Mouse (Mus musculus): Measurements from ENCODE around the gene Mmp11. TPM values are rescaled to one million over a fixed set of nuclear protein-coding genes. Genes with fewer than 3 reads are reported as not detected.

Mmp11 gene
- polyA plus RNA-seq, 1 experiment from 2014 or later: 16.6 TPM

DNA sequence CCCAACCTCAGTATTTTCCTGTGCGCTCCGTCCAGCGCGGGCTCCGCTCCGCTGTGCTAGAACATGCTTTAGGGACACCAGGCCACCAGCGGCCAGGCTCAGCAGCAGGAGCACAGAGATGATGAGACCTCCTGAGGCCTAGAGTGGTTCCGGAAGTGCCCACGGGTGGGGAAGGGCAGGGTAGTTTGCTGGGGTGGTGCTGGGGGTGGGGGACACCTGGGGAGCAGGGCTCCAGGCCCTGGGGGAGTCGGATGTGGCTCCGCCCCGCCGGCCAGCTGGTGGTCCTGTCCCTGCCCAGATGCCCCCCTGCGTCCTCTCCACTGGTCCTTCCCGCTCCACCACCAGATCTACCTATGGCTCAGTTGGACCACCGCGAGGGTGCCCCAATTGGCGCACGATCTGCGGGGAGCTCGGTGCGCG is 14.5 kb upstream of the Mmp11 start:
- WGBS: 5% methylated on average over 23 of the region's 23 CpGs
- H3K27me3 ChIP-seq (replicated peaks; ENCODE audit: control insufficient read depth, insufficient read depth, low read length): peaks cover 10% of the 10 kb centered on the region
- DNase-seq (ENCODE audit: low spot score): no peak
- no peaks in the 10 kb centered on the region for H3K36me3 ChIP-seq (ENCODE audit: control insufficient read depth, insufficient read depth, low read length)
- peak overlapping the region; percentile 41; the same call in 1 of the 2 replicates for H3K9ac ChIP-seq (ENCODE audit: low read depth, low read length)
- H3K4me2 ChIP-seq: peak overlapping the region; percentile 81
- no peaks in the 10 kb centered on the region for H3K9me3 ChIP-seq (ENCODE audit: control insufficient read depth, low read length)
- peak overlapping the region; percentile 53 for H3K4me3 ChIP-seq (ENCODE audit: low read depth, low read length)
- H3K27ac ChIP-seq (ENCODE audit: low read depth, low read length): no peak overlapping the region
- ATAC-seq (replicated peaks; ENCODE audit: low FRiP score): peak; percentile 36
- H3K4me1 ChIP-seq (replicated peaks; ENCODE audit: control insufficient read depth, insufficient read depth, low read length): peaks cover 9% of the 10 kb centered on the region; the same call in 1 of the 2 replicates

DNA sequence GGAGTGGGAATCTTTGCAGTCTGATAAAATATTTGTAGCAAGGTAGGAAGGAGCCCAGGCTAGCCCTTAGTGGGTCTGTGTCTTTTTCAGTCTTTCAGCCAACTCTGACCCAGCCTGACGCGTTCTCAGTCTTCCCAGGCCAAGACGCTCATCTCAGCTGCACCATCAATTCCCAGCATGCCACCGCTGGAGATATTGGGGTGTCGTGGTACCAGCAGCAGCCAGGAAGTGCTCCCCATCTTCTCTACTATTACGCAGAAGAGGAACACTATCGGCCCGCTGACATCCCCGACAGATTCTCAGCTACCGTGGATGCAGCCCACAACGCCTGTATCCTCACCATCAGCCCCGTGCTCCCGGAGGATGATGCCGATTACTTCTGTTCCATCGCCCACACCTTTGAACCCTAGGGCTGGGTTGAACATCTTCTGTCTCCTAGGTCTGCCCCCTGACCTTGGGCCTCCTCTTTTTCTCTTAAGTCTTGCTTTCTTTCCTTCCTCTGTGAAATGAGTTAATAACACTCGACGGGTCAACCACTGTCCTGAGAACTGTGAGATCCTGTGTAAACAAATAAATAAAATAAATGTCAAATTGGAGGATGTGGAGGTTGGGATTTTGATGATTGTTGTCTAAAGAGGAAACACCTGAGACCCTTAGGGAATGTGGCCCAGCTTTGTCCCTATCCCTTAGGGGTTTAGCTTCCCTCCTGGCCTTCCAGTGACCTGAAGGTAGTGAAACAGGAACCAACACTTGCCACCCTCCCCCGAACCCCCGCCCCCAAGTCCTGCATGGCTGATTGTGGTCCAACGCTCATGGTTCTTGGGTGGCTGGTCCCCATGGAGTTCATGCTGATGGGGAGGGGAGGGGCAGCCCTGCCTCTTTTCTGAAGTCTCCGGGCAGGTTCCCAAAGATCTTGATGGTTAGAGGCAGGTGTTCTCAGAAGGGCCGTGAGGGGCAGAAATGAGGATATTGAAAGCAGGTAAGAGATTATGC is 13.1 kb upstream of the Mmp11 start:
- Histone ChIP-seq H3K27ac (ENCODE audit: low read depth, low read length) (no peak overlapping the region), H3K9me3 (ENCODE audit: control insufficient read depth, low read length) (no peaks in the 10 kb centered on the region), H3K27me3 (replicated peaks; ENCODE audit: control insufficient read depth, insufficient read depth, low read length) (peaks cover 10% of the 10 kb centered on the region), H3K4me2 (no peak overlapping the region), H3K36me3 (ENCODE audit: control insufficient read depth, insufficient read depth, low read length) (no peaks in the 10 kb centered on the region), H3K9ac (ENCODE audit: low read depth, low read length) (no peak overlapping the region), H3K4me3 (ENCODE audit: low read depth, low read length) (no peak overlapping the region), H3K4me1 (replicated peaks; ENCODE audit: control insufficient read depth, insufficient read depth, low read length) (peaks cover 8% of the 10 kb centered on the region; the same call in 1 of the 2 replicates)
- ATAC-seq (replicated peaks; ENCODE audit: low FRiP score) (no peak), DNase-seq (ENCODE audit: low spot score) (no peak)
- 76% methylated on average over 22 of the region's 22 CpGs for WGBS

DNA sequence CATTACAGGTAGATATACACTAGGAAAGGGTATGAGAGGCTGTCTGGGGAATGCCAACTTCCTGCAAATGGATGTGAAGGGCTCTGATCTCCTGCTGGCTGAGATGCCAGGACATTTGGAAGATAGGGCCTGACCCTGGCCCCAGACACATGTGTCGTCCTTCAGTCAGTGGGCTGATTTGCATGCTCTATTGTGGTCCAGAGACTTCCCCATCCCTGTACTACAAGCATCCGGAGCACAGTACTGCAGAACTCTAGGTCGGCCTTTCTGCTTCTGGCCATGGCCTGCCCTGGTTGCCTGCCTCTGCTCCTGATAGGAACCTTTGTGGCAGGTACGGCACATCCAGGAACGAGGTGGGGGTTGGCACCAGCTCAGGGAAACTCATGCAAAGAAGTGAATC is 11.8 kb upstream of the Mmp11 start:
- 66% methylated on average over 5 of the region's 5 CpGs for WGBS
- no peak overlapping the region for H3K4me2 ChIP-seq

DNA sequence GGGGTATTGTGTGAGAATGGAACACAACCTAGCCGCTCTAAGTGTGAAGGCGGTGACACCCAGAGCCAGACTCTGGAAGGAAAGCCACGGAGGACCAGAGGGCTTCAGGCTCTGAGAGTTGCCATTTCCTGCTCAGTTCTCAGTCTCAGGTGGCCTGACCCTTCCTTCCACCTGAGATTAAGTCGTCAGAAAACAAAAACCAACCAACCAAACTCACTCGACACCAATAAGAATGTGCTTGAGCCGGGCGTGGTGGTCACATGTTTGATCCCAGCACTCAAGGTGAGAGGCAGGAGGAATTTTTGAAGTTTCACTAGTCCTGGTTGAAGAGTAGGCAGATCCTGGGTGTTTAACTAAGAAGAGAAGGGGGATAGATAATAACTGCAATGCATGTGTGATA is 9.6 kb upstream of the Mmp11 start:
- Histone ChIP-seq H3K27ac (ENCODE audit: low read depth, low read length) (no peak overlapping the region), H3K4me1 (replicated peaks; ENCODE audit: control insufficient read depth, insufficient read depth, low read length) (0 out of 2 replicates have a peak, but pooled peaks cover 3% of the 10 kb centered on the region), H3K9me3 (ENCODE audit: control insufficient read depth, low read length) (no peaks in the 10 kb centered on the region), H3K4me3 (ENCODE audit: low read depth, low read length) (no peak overlapping the region), H3K36me3 (ENCODE audit: control insufficient read depth, insufficient read depth, low read length) (no peaks in the 10 kb centered on the region), H3K9ac (ENCODE audit: low read depth, low read length) (no peak overlapping the region), H3K4me2 (no peak overlapping the region), H3K27me3 (replicated peaks; ENCODE audit: control insufficient read depth, insufficient read depth, low read length) (peaks cover 8% of the 10 kb centered on the region)
- DNase-seq (ENCODE audit: low spot score): no peak
- 74% methylated on average over 7 of the region's 7 CpGs for WGBS
- no peak for ATAC-seq (replicated peaks; ENCODE audit: low FRiP score)

More for the DNA sequence above, 11.8 kb upstream of the Mmp11 start:
- no peak overlapping the region for H3K4me3 ChIP-seq (ENCODE audit: low read depth, low read length)
- no peak for DNase-seq (ENCODE audit: low spot score)
- no peak overlapping the region for H3K27ac ChIP-seq (ENCODE audit: low read depth, low read length)
- no peak overlapping the region for H3K9ac ChIP-seq (ENCODE audit: low read depth, low read length)
- H3K36me3 ChIP-seq (ENCODE audit: control insufficient read depth, insufficient read depth, low read length): no peaks in the 10 kb centered on the region
- no peak for ATAC-seq (replicated peaks; ENCODE audit: low FRiP score)
- H3K27me3 ChIP-seq (replicated peaks; ENCODE audit: control insufficient read depth, insufficient read depth, low read length): peaks cover 10% of the 10 kb centered on the region
- H3K4me1 ChIP-seq (replicated peaks; ENCODE audit: control insufficient read depth, insufficient read depth, low read length): 0 out of 2 replicates have a peak, but pooled peaks cover 5% of the 10 kb centered on the region
- H3K9me3 ChIP-seq (ENCODE audit: control insufficient read depth, low read length): no peaks in the 10 kb centered on the region

DNA sequence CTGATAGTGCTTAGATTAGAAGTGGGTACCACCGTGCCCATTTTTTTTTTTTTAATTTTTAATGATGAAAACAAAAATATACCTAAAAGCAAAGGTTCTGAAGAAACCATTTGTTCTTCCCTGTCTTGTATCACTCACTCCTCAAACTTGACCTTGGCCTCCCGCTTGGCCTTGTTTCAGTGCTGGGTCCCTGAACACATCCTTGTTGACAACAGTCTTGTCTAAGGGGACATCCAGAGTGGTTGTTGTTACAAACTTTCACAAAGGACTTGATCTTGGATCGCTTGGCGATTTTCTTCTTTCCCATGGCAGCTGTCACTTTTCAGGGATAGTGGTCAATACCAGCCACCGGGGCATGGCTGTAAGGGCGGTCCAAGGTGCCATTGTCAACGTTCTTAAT is 8.9 kb upstream of the Mmp11 start:
- DNase-seq (ENCODE audit: low spot score) (no peak), ATAC-seq (replicated peaks; ENCODE audit: low FRiP score) (no peak)
- WGBS: 92% methylated on average over 7 of the region's 7 CpGs
- peaks cover 4% of the 10 kb centered on the region; the same call in 1 of the 2 replicates for H3K4me1 ChIP-seq (replicated peaks; ENCODE audit: control insufficient read depth, insufficient read depth, low read length)
- H3K9me3 ChIP-seq (ENCODE audit: control insufficient read depth, low read length): no peaks in the 10 kb centered on the region
- no peak overlapping the region for H3K27ac ChIP-seq (ENCODE audit: low read depth, low read length)
- H3K36me3 ChIP-seq (ENCODE audit: control insufficient read depth, insufficient read depth, low read length): no peaks in the 10 kb centered on the region
- H3K4me3 ChIP-seq (ENCODE audit: low read depth, low read length): no peak overlapping the region
- H3K9ac ChIP-seq (ENCODE audit: low read depth, low read length): no peak overlapping the region
- H3K27me3 ChIP-seq (replicated peaks; ENCODE audit: control insufficient read depth, insufficient read depth, low read length): peaks cover 5% of the 10 kb centered on the region; the same call in 1 of the 2 replicates
- H3K4me2 ChIP-seq: no peak overlapping the region

DNA sequence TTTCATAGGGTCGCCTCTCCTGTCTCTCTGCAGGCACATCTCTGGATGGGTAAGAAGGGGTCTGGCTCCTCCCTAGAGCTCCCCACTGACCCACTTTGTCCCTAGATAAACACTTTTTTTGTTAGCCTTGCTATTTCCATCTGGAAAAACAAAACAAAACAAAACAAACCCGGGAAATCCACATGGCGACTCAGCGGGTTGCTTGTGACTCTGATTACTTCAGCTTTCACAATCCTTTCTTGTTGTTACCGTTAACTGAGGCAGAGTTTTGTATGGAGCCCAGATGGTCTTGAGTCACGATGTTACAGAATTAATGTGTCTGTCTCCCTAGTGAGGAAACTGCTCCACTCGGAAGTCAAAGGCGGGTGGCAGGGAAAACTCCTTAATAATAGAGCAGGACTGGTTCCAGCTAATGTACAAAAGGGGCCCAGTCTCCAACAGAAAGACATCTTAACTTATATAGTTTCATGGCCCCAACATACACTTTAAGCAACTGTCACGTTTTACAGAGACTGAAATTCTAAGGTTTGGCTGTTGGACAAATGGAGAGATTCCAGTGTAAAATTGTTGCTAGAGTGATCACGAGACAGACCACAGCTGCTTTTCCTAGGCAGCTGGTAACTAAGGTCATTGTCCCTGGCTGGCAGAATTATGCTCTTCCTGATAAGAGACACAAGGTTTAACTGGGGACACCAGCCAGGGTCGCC is 7.9 kb upstream of the Mmp11 start:
- DNase-seq (ENCODE audit: low spot score) (no peak), ATAC-seq (replicated peaks; ENCODE audit: low FRiP score) (no peak)
- Histone ChIP-seq H3K4me2 (no peak overlapping the region), H3K27me3 (replicated peaks; ENCODE audit: control insufficient read depth, insufficient read depth, low read length) (no peaks in the 10 kb centered on the region; the same call in 1 of the 2 replicates), H3K27ac (ENCODE audit: low read depth, low read length) (no peak overlapping the region), H3K4me1 (replicated peaks; ENCODE audit: control insufficient read depth, insufficient read depth, low read length) (peaks cover 14% of the 10 kb centered on the region), H3K9me3 (ENCODE audit: control insufficient read depth, low read length) (no peaks in the 10 kb centered on the region), H3K36me3 (ENCODE audit: control insufficient read depth, insufficient read depth, low read length) (no peaks in the 10 kb centered on the region), H3K4me3 (ENCODE audit: low read depth, low read length) (no peak overlapping the region), H3K9ac (ENCODE audit: low read depth, low read length) (no peak overlapping the region)
- WGBS: 56% methylated on average over 11 of the region's 11 CpGs

DNA sequence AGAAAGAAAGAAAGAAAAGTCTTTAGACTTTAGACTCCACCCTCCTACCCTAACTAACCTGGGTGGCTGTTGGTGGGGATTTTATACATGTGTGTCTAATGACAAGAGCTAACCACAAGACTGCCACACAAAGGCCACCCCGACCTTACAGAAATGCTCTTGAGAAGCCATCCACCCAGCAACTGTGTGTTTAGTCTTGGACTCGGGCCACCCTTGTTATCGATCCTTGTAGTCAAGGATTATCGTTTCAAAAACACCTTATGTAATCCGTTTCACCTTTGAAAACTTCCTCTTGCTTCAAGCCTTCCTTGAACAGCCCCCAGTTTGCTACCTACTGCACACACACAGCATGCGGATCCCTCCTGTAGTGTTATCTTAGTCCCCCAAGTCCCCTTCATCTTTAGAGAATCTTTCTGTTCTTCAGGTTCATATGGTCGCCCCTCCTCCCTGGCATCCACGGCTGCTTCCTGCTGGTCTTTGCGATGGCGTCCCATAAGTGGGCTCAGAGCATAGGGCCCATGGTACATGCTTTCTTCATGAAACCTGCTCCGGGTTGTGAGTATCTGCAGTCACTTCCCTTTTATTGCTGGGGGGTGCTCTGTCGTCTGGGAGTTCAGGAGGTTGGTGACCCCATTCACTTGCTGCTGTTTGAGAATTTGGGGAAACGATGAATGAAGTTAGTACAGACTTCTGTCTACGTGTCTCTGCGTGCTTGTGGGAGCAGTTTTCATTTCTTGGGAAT is 6.6 kb upstream of the Mmp11 start, which contains the start of gene Vpreb3:
TSS of gene Vpreb3 (plus strand) at position 322 of the 742 bp plus-strand sequence.
- DNase-seq (ENCODE audit: low spot score): no peak
- no peaks in the 10 kb centered on the region for H3K9me3 ChIP-seq (ENCODE audit: control insufficient read depth, low read length)
- WGBS: 71% methylated on average over 15 of the region's 15 CpGs
- H3K36me3 ChIP-seq (ENCODE audit: control insufficient read depth, insufficient read depth, low read length): no peaks in the 10 kb centered on the region
- no peak within 1 kb of the TSS for H3K9ac ChIP-seq (ENCODE audit: low read depth, low read length)
- H3K27me3 ChIP-seq (replicated peaks; ENCODE audit: control insufficient read depth, insufficient read depth, low read length): no peaks in the 10 kb centered on the region
- no peak within 1 kb of the TSS for H3K4me3 ChIP-seq (ENCODE audit: low read depth, low read length)
- ATAC-seq (replicated peaks; ENCODE audit: low FRiP score): no peak
- H3K4me2 ChIP-seq: no peak within 1 kb of the TSS
- H3K4me1 ChIP-seq (replicated peaks; ENCODE audit: control insufficient read depth, insufficient read depth, low read length): peaks cover 22% of the 10 kb centered on the region
- H3K27ac ChIP-seq (ENCODE audit: low read depth, low read length): no peak within 1 kb of the TSS

All from liver, embryonic 11.5 days (tissue).